Mouse (Mus musculus): Measurements from ENCODE around the gene Tmem114.

Gene Tmem114

GRCm38 (mm10) chr16:8424971-8425330, at the start of gene Tmem114:
Gene Tmem114 (minus strand): TSS chr16:8425136.
- peak; percentile 70 for DNase-seq (ENCODE audit: low read depth, low spot score)

GRCm38 (mm10) chr16:8470603-8471481, 45.9 kb upstream of the Tmem114 start, which contains the start of gene Mettl22:
Gene Mettl22 (plus strand): TSS chr16:8470788.
- DNase-seq (ENCODE audit: low read depth, low spot score): peak; percentile 95

- no peak for DNase-seq (ENCODE audit: low read depth, low spot score)
Measured at GRCm38 (mm10) chr16:8470132-8470531, 45.2 kb upstream of the Tmem114 start.

GRCm38 (mm10) chr16:8459098-8459497, 34.2 kb upstream of the Tmem114 start:
- peak; percentile 81 for DNase-seq (ENCODE audit: low read depth, low spot score)

GRCm38 (mm10) chr16:8458391-8458790, 33.5 kb upstream of the Tmem114 start:
- DNase-seq (ENCODE audit: low read depth, low spot score): no peak

- no peak for DNase-seq (ENCODE audit: low read depth, low spot score)
Measured at GRCm38 (mm10) chr16:8455221-8455620, 30.3 kb upstream of the Tmem114 start.

- DNase-seq (ENCODE audit: low read depth, low spot score): no peak
Measured at GRCm38 (mm10) chr16:8453301-8453700, 28.4 kb upstream of the Tmem114 start.

GRCm38 (mm10) chr16:8446256-8446655, 21.3 kb upstream of the Tmem114 start:
- no peak for DNase-seq (ENCODE audit: low read depth, low spot score)

GRCm38 (mm10) chr16:8444911-8445310, 20.0 kb upstream of the Tmem114 start:
- DNase-seq (ENCODE audit: low read depth, low spot score): no peak

GRCm38 (mm10) chr16:8432616-8433015, 7.7 kb upstream of the Tmem114 start:
- no peak for DNase-seq (ENCODE audit: low read depth, low spot score)

- no peak for DNase-seq (ENCODE audit: low read depth, low spot score)
Measured at GRCm38 (mm10) chr16:8429531-8429930, 4.6 kb upstream of the Tmem114 start.

GRCm38 (mm10) chr16:8425736-8426135, 800 bp upstream of the Tmem114 start:
- no peak for DNase-seq (ENCODE audit: low read depth, low spot score)

GRCm38 (mm10) chr16:8424161-8424970, 570 bp downstream of the Tmem114 start:
- no peak for DNase-seq (ENCODE audit: low read depth, low spot score)

- DNase-seq (ENCODE audit: low read depth, low spot score): peak; percentile 47
Measured at GRCm38 (mm10) chr16:8423626-8424114, 1.3 kb downstream of the Tmem114 start.

GRCm38 (mm10) chr16:8420842-8421241, 4.1 kb downstream of the Tmem114 start:
- DNase-seq (ENCODE audit: low read depth, low spot score): no peak

- DNase-seq (ENCODE audit: low read depth, low spot score): no peak
Measured at GRCm38 (mm10) chr16:8420381-8420780, 4.6 kb downstream of the Tmem114 start.

GRCm38 (mm10) chr16:8419666-8420065, 5.3 kb downstream of the Tmem114 start:
- DNase-seq (ENCODE audit: low read depth, low spot score): no peak

- no peak for DNase-seq (ENCODE audit: low read depth, low spot score)
Measured at GRCm38 (mm10) chr16:8418126-8418525, 6.8 kb downstream of the Tmem114 start.

GRCm38 (mm10) chr16:8417011-8417720, 7.8 kb downstream of the Tmem114 start:
- DNase-seq (ENCODE audit: low read depth, low spot score): no peak

GRCm38 (mm10) chr16:8415996-8416395, 8.9 kb downstream of the Tmem114 start:
- no peak for DNase-seq (ENCODE audit: low read depth, low spot score)

GRCm38 (mm10) chr16:8413441-8413840, 11.5 kb downstream of the Tmem114 start:
- no peak for DNase-seq (ENCODE audit: low read depth, low spot score)

GRCm38 (mm10) chr16:8412213-8412612, 12.7 kb downstream of the Tmem114 start:
- peak; percentile 80 for DNase-seq (ENCODE audit: low read depth, low spot score)
